Mouse (Mus musculus) heart, postnatal 4 days (tissue): ENCODE results near the gene Xbp1. TPM values are rescaled to one million over a fixed set of nuclear protein-coding genes. Genes with fewer than 3 reads are reported as not detected.

ENCODE experiments used
- DNase-seq: peaks from one replicate; pipeline ENCODE4 v3.0.0; 2021
- total RNA-seq, 2 experiments: library from RNA; stranded (reverse); gene quantifications; 2 replicates each; pipeline ENCODE4 v1.2.3; 2021

The Xbp1 gene
- total RNA-seq, 2 experiments from 2014 or later = 51.2 to 65.4 TPM

- DNase-seq = no peak
These were observed 53.4 kb downstream of the Xbp1 start for GRCm38 (mm10) chr11:5573821-5574220.

- no peak for DNase-seq
These were observed 54.6 kb downstream of the Xbp1 start for GRCm38 (mm10) chr11:5575046-5575445.

Other genes starting within 250 kb of the Xbp1 start
- 10 to 100 TPM; 15.2 to 18.0 TPM for gene Znrf3, start 75.8 kb upstream of the Xbp1 start, total RNA-seq
- gene Ccdc117, start 21.5 kb downstream of the Xbp1 start, total RNA-seq = 10 to 100 TPM; 11.3 to 14.1 TPM
- gene Ankrd36, start 49.0 kb downstream of the Xbp1 start, total RNA-seq = not detected
- 100 to 1,000 TPM; 112 to 114 TPM for gene Mrps24, start 195.0 kb downstream of the Xbp1 start, total RNA-seq
- gene Urgcp, start 241.7 kb downstream of the Xbp1 start, total RNA-seq = 10 to 100 TPM; 60.5 TPM